Mouse (Mus musculus) limb, embryonic 13.5 days (tissue): ENCODE results near the gene Mrpl22. TPM values are rescaled to one million over a fixed set of nuclear protein-coding genes. Genes with fewer than 3 reads are reported as not detected.

Experiments used
- ATAC-seq: fragments of 200-750 bp; cut with Nextera tagmentation; 2 replicates; pipeline ENCODE4 v1.8.0; 2017; ENCODE audit warnings: low read depth, moderate number of reproducible peaks, moderate TSS enrichment; ENCODE audit not compliant: low FRiP score
- H3K27ac ChIP-seq: fragments of 300-500 bp; sonication (generic); 2 replicates; pipeline ENCODE4 v1.5.1; 2015; ENCODE audit warnings: inconsistent platforms, mild to moderate bottlenecking, moderate library complexity
- H3K27me3 ChIP-seq: fragments of 300-500 bp; sonication (generic); 2 replicates; pipeline ENCODE4 v1.6.1; 2015; ENCODE audit warnings: mild to moderate bottlenecking, inconsistent platforms
- H3K36me3 ChIP-seq: fragments of 300-500 bp; sonication (generic); 2 replicates; pipeline ENCODE4 v1.6.1; 2015; ENCODE audit warnings: inconsistent platforms, mild to moderate bottlenecking, moderate library complexity
- H3K4me1 ChIP-seq: fragments of 300-500 bp; sonication (generic); 2 replicates; pipeline ENCODE4 v1.6.1; 2015; ENCODE audit warnings: inconsistent platforms
- H3K4me2 ChIP-seq: fragments of 300-500 bp; sonication (generic); replicated peaks from 2 replicates; pipeline ENCODE4 v1.6.1; 2015; ENCODE audit warnings: inconsistent platforms, mild to moderate bottlenecking, moderate library complexity
- H3K4me3 ChIP-seq: fragments of 300-500 bp; sonication (generic); 2 replicates; pipeline ENCODE4 v1.5.1; 2015; ENCODE audit warnings: moderate library complexity, mild to moderate bottlenecking, inconsistent platforms
- H3K9ac ChIP-seq: fragments of 300-500 bp; sonication (generic); 2 replicates; pipeline ENCODE4 v1.6.1; 2015; ENCODE audit warnings: mild to moderate bottlenecking, inconsistent platforms
- H3K9me3 ChIP-seq: fragments of 300-500 bp; sonication (generic); 2 replicates; pipeline ENCODE4 v1.6.1; 2016; ENCODE audit warnings: inconsistent platforms
- whole genome bisulfite sequencing: fragments of 180-500 bp; shearing (Covaris S2); methylation state at CpG from one replicate; pipeline ENCODE4 v1.1.7; 2015; 5-methylcytosine and 5-hydroxymethylcytosine counted together
- polyA plus RNA-seq: library from polyadenylated mRNA; unstranded; fragments of >200 nt; fragmentation: Nextera tagmentation; extraction: Ambion mirVana; gene quantifications from 2 replicates; pipeline ENCODE4 v1.2.1, GENCODE M21; 2015

Mrpl22 gene
- 134 and 146 TPM in 2 replicates for polyA plus RNA-seq

GRCm38 (mm10) chr11:58171459-58172091 is at the start of gene Mrpl22:
Mrpl22 (plus strand) TSS chr11:58171661.
- H3K27me3 ChIP-seq: no peaks in the 10 kb centered on the region
- peak; percentile 83 for ATAC-seq
- no peaks in the 10 kb centered on the region for H3K9me3 ChIP-seq
- no peak within 1 kb of the TSS for H3K27ac ChIP-seq
- peaks cover 20% of the 10 kb centered on the region for H3K4me1 ChIP-seq
- peak within 1 kb of the TSS; percentile 88 for H3K4me2 ChIP-seq
- H3K9ac ChIP-seq: peak within 1 kb of the TSS; percentile 85
- peaks cover 38% of the 10 kb centered on the region for H3K36me3 ChIP-seq
- under 1% methylated on average over 34 of the region's 34 CpGs for WGBS
- peak within 1 kb of the TSS; percentile 78 for H3K4me3 ChIP-seq

DNA sequence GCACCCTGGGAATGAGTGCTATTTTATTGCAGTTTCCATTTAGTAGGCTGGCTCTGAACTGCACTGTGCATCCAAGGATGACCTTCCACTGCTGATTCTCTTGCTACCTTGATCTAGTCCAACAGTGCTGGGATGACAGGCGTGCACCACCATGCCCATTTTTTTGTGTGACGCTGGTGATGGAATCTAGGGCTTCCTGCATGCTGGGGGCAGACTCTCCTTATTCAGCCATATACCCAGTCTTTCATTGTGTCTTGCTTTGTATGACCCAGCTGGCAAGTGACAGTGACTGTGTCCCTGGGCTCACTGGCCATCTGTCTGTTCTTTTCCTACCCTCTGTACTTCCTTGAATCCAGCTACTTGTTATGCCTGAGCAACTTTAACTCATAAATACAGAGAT is 47.8 kb upstream of the Mrpl22 start:
- H3K4me2 ChIP-seq: no peak overlapping the region
- H3K9me3 ChIP-seq: no peaks in the 10 kb centered on the region
- H3K4me1 ChIP-seq: peaks cover under 1% of the 10 kb centered on the region; the same call in 1 of the 2 replicates
- H3K27me3 ChIP-seq: no peaks in the 10 kb centered on the region
- no peak overlapping the region for H3K27ac ChIP-seq
- WGBS: 94% methylated on average over 2 of the region's 2 CpGs
- H3K36me3 ChIP-seq: peaks cover 95% of the 10 kb centered on the region
- no peak overlapping the region for H3K9ac ChIP-seq
- no peak for ATAC-seq
- H3K4me3 ChIP-seq: no peak overlapping the region

DNA sequence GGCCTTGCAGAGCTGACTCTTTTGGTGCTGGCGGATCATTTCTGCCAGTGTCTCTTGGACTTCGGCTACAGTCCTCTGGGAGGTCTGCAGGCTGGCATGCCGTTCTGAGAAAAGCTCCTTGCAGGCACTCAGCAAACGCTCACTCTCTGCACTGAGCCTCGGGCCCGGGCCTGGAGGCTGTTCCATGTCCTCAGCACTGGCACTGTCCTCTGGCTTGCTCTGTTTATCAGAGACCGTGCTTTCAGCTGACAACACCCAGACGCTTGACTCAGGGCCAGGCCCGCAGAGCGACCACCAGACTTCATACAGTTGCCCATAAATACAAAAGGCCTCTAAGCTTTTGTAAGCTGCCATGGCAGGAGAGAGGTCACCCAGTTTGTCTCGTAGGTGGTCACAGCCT is 46.4 kb upstream of the Mrpl22 start:
- Histone ChIP-seq H3K36me3 (peaks cover 93% of the 10 kb centered on the region), H3K9ac (no peak overlapping the region), H3K4me3 (no peak overlapping the region), H3K4me2 (no peak overlapping the region), H3K27ac (no peak overlapping the region), H3K9me3 (no peaks in the 10 kb centered on the region), H3K4me1 (peaks cover 12% of the 10 kb centered on the region), H3K27me3 (no peaks in the 10 kb centered on the region)
- WGBS: 85% methylated on average over 11 of the region's 11 CpGs
- no peak for ATAC-seq

DNA sequence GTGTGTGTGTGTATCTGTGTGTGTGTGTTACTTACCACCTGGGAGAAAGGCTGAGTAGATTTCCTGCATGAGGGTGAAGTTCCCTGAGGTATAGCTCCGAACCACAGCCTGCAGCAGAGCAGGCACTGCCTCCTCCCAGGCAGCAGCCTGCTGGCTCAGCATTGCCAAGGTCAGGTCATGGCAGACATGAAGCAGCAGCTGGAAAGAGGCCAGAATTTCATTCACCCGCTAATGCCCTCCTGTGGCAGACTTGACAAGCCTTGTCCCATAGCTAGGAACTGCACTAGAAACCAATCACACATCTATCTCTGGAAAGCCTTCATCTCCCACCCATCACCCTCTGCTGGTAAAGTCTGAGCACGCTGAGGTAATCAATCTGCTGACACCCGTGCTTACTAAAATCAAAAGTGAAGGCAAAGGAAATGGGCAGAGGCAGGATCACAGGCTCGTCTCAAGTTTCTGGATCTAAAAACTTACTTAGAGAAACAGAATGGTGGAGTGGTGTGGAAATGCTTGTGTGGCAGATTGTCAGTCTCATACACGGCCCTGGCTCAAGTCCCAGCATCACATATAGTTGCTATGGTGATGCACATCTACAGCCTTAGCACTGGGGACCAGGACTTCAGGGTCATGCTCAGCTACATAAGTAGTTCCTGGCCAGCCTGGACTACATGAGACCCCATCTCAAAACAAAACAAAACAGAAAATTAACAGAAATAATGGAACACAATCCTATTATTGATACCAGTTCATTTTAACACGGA is 44.9 kb upstream of the Mrpl22 start:
- no peak overlapping the region for H3K4me2 ChIP-seq
- no peaks in the 10 kb centered on the region for H3K9me3 ChIP-seq
- no peak for ATAC-seq
- no peak overlapping the region for H3K27ac ChIP-seq
- H3K9ac ChIP-seq: no peak overlapping the region
- peaks cover 13% of the 10 kb centered on the region for H3K4me1 ChIP-seq
- H3K36me3 ChIP-seq: peaks cover 93% of the 10 kb centered on the region
- no peaks in the 10 kb centered on the region for H3K27me3 ChIP-seq
- no peak overlapping the region for H3K4me3 ChIP-seq
- WGBS: 71% methylated on average over 7 of the region's 7 CpGs

DNA sequence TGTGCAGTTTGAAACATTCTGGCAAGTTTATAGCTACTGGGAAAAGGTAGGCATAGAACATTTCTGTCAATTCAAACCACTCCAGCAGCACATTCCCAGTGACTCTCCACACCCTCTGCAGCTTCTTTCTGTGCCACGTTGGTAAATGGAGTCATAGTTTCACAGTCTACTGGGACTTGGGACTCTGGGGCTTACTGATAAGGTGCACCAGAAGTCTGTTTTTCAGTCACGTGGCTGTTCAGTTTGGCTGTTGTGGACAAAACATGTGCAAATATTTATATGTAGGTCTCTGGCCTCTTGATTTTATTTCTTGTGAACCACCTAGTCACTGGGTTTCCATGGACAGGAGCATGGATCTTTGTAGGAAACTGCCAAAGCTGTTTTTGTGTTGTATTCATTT is 43.9 kb upstream of the Mrpl22 start:
- Histone ChIP-seq H3K4me3 (no peak overlapping the region), H3K36me3 (peaks cover 96% of the 10 kb centered on the region), H3K4me1 (peaks cover 13% of the 10 kb centered on the region), H3K4me2 (no peak overlapping the region), H3K9me3 (no peaks in the 10 kb centered on the region), H3K9ac (no peak overlapping the region), H3K27me3 (no peaks in the 10 kb centered on the region), H3K27ac (no peak overlapping the region)
- 87% methylated on average over 2 of the region's 2 CpGs for WGBS
- no peak for ATAC-seq

GRCm38 (mm10) chr11:58129302-58129843 is 42.1 kb upstream of the Mrpl22 start:
- Histone ChIP-seq H3K27me3 (no peaks in the 10 kb centered on the region), H3K9ac (no peak overlapping the region), H3K36me3 (peaks cover 92% of the 10 kb centered on the region), H3K4me3 (no peak overlapping the region), H3K4me2 (no peak overlapping the region), H3K9me3 (no peaks in the 10 kb centered on the region), H3K27ac (no peak overlapping the region), H3K4me1 (peaks cover 13% of the 10 kb centered on the region)
- WGBS: 33% methylated on average over 6 of the region's 6 CpGs
- ATAC-seq: no peak

GRCm38 (mm10) chr11:58132026-58132425 is 39.4 kb upstream of the Mrpl22 start:
- no peak for ATAC-seq

DNA sequence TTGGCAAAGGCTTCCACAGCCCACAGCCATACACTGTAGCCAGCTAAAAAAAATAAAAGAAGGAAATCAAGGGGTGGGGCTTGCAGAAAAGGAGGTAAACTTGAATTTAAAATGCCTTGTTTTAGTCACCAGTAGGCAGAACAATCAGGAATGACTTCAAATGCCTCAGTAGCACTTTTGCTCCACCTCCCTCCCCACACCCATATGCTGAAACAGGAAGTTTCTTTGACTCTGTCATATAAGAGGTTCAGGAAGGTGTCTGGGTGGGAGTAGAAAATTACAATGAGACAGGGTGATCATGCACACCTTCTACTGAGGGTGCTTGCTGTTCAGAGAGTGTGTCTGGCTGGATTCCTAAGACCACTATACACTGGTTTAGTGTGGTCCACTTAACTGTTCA is 36.6 kb upstream of the Mrpl22 start:
- no peak overlapping the region for H3K27ac ChIP-seq
- no peaks in the 10 kb centered on the region for H3K27me3 ChIP-seq
- no peak overlapping the region for H3K9ac ChIP-seq
- H3K9me3 ChIP-seq: no peaks in the 10 kb centered on the region
- no peak for ATAC-seq
- 0 out of 2 replicates have a peak, but pooled peaks cover 2% of the 10 kb centered on the region for H3K4me1 ChIP-seq
- no peak overlapping the region for H3K4me2 ChIP-seq
- no peak overlapping the region for H3K4me3 ChIP-seq
- peaks cover 96% of the 10 kb centered on the region for H3K36me3 ChIP-seq

More at GRCm38 (mm10) chr11:58132026-58132425, 39.4 kb upstream of the Mrpl22 start:
- H3K4me2 ChIP-seq: no peak overlapping the region
- peaks cover 95% of the 10 kb centered on the region for H3K36me3 ChIP-seq
- no peak overlapping the region for H3K9ac ChIP-seq
- no peaks in the 10 kb centered on the region for H3K9me3 ChIP-seq
- no peaks in the 10 kb centered on the region for H3K27me3 ChIP-seq
- WGBS: 98% methylated on average over 3 of the region's 3 CpGs
- peaks cover 13% of the 10 kb centered on the region for H3K4me1 ChIP-seq
- no peak overlapping the region for H3K27ac ChIP-seq
- no peak overlapping the region for H3K4me3 ChIP-seq

DNA sequence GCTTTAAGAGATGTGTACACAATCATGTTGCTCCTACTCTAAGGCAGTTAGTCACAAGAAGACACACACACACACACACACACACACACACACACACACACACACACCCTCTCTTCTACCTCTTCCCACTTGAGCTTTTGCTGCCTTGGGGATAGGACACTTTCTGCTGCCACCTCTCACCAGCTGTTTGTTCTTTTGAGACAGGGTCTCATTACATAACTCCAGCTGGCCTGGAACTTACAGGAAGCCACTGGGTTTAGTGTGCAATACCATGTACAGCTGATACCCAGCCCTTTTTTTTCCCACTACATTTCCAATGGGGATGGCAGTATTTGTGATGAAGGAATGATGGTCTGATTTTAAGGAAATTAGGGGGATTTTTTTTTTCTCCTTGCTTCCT is 36.2 kb upstream of the Mrpl22 start:
- Histone ChIP-seq H3K9me3 (no peaks in the 10 kb centered on the region), H3K4me2 (no peak overlapping the region), H3K27ac (no peak overlapping the region), H3K36me3 (peaks cover 96% of the 10 kb centered on the region), H3K27me3 (no peaks in the 10 kb centered on the region), H3K4me3 (no peak overlapping the region), H3K4me1 (no peaks in the 10 kb centered on the region), H3K9ac (no peak overlapping the region)
- ATAC-seq: no peak

DNA sequence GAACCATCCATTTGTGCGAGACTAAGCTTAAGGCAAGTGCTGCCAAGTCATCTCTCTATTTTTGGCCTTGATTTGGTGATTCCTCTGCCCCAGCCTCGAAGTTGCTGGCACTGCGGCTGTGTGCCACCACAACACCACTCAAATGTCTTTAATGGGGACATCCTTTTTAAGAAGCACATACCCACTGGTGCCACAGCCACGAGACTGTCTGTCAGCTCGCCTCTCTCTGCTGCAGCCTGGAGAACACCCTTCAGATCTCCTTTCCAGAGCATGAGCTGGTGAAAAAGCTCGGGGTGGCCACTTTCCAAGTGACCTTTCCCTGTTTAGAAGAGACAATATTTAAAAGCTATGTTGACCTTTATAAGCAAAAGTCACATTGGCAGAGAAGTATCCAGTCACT is 34.8 kb upstream of the Mrpl22 start:
- Histone ChIP-seq H3K27ac (no peak overlapping the region), H3K4me3 (no peak overlapping the region), H3K36me3 (peaks cover 96% of the 10 kb centered on the region), H3K9ac (no peak overlapping the region), H3K4me1 (no peaks in the 10 kb centered on the region), H3K27me3 (no peaks in the 10 kb centered on the region), H3K9me3 (no peaks in the 10 kb centered on the region), H3K4me2 (no peak overlapping the region)
- 90% methylated on average over 6 of the region's 6 CpGs for WGBS
- no peak for ATAC-seq

DNA sequence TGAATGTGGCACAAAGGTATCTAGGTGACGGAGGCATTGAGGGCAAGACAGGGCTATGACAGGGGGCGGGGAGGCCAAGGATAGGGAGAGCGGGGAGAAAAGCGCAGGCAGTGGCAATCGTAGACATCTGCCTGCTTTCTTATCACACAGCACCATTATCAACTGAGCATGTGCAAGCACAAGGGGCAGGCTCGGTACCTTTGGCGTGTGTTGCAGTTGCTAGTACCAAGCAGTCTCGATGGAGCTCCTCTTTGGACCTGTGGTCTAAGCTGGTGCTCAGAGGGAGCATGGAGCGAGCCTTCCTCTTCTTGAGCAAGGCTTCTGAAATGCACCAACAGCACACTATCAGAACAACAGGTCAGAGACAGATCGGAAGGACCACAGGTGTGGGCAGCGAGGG is 32.6 kb upstream of the Mrpl22 start:
- Histone ChIP-seq H3K4me2 (no peak overlapping the region), H3K4me1 (no peaks in the 10 kb centered on the region), H3K36me3 (peaks cover 95% of the 10 kb centered on the region), H3K9me3 (no peaks in the 10 kb centered on the region), H3K27ac (no peak overlapping the region), H3K27me3 (no peaks in the 10 kb centered on the region), H3K4me3 (no peak overlapping the region), H3K9ac (no peak overlapping the region)
- 92% methylated on average over 11 of the region's 11 CpGs for WGBS
- no peak for ATAC-seq

GRCm38 (mm10) chr11:58139466-58139865 is 32.0 kb upstream of the Mrpl22 start:
- H3K36me3 ChIP-seq: peaks cover 95% of the 10 kb centered on the region
- 90% methylated on average over 3 of the region's 3 CpGs for WGBS
- ATAC-seq: no peak
- no peak overlapping the region for H3K9ac ChIP-seq
- H3K27me3 ChIP-seq: no peaks in the 10 kb centered on the region
- no peak overlapping the region for H3K4me3 ChIP-seq
- no peak overlapping the region for H3K27ac ChIP-seq
- H3K4me1 ChIP-seq: no peaks in the 10 kb centered on the region
- no peaks in the 10 kb centered on the region for H3K9me3 ChIP-seq
- H3K4me2 ChIP-seq: no peak overlapping the region
